Mouse (Mus musculus) left cerebral cortex, adult 9 months (tissue): ENCODE data around the gene Setd6.

ENCODE experiments used
- DNase-seq, 2 experiments: peaks; one replicate each; pipeline ENCODE4 v3.0.0; 2022; ENCODE audit warnings: low spot score in 2 of 2

Gene Setd6

GRCm38 (mm10) chr8:95711029-95711428 is 4.7 kb upstream of the Setd6 start:
- DNase-seq = no peak

GRCm38 (mm10) chr8:95712395-95712794 is 3.3 kb upstream of the Setd6 start:
- DNase-seq = peak in 1 of 2 experiments; percentile 4

GRCm38 (mm10) chr8:95713100-95714010 is 2.3 kb upstream of the Setd6 start:
- DNase-seq = peak in 1 of 2 experiments; percentile 82

GRCm38 (mm10) chr8:95714367-95714766 is 1.3 kb upstream of the Setd6 start:
- no peak for DNase-seq

GRCm38 (mm10) chr8:95714837-95715413 is 756 bp upstream of the Setd6 start:
- peak in 1 of 2 experiments; percentile 9 for DNase-seq

GRCm38 (mm10) chr8:95716546-95717335 is 1.1 kb downstream of the Setd6 start:
- peak in 1 of 2 experiments; percentile 19 for DNase-seq

GRCm38 (mm10) chr8:95727625-95728024 is 11.9 kb downstream of the Setd6 start:
- no peak for DNase-seq

GRCm38 (mm10) chr8:95738596-95738995 is 22.9 kb downstream of the Setd6 start:
- DNase-seq = no peak

- no peak for DNase-seq
These were observed 26.1 kb downstream of the Setd6 start for GRCm38 (mm10) chr8:95741732-95742131.

GRCm38 (mm10) chr8:95748028-95748427 is 32.3 kb downstream of the Setd6 start:
- no peak for DNase-seq

- DNase-seq = no peak
These were observed 36.2 kb downstream of the Setd6 start for GRCm38 (mm10) chr8:95751924-95752323.

- DNase-seq = no peak
These were observed 44.6 kb downstream of the Setd6 start for GRCm38 (mm10) chr8:95760323-95760722.

- no peak for DNase-seq
These were observed 48.5 kb downstream of the Setd6 start for GRCm38 (mm10) chr8:95764133-95764532.
